Mouse (Mus musculus) kidney, postnatal 25 days (tissue): ENCODE measurements around the gene Adipoq.
A peak's percentile ranks its signal among the peaks of the same experiment; 100 is the strongest.

Experiments
- DNase-seq, 2 experiments: peaks; one replicate each; pipeline ENCODE4 v3.0.0; 2021; ENCODE audit warnings: mixed read lengths in 2 of 2

Gene Adipoq

GRCm38 (mm10) chr16:23115486-23115885 lies 30.9 kb upstream of the Adipoq start:
- DNase-seq, result no peak

GRCm38 (mm10) chr16:23117173-23117572 lies 29.2 kb upstream of the Adipoq start:
- DNase-seq, result no peak

GRCm38 (mm10) chr16:23122446-23122845 lies 23.9 kb upstream of the Adipoq start:
- no peak for DNase-seq

GRCm38 (mm10) chr16:23123104-23123503 lies 23.2 kb upstream of the Adipoq start:
- no peak for DNase-seq

GRCm38 (mm10) chr16:23124398-23124797 lies 21.9 kb upstream of the Adipoq start:
- no peak for DNase-seq

- no peak for DNase-seq
These were observed 19.0 kb upstream of the Adipoq start for GRCm38 (mm10) chr16:23127311-23127672.

GRCm38 (mm10) chr16:23127673-23128375 lies 18.5 kb upstream of the Adipoq start, which contains the start of gene Rfc4:
Rfc4 (minus strand) TSS chr16:23127737.
- DNase-seq, result peak; percentile 91 to 93

- no peak for DNase-seq
These were observed 16.0 kb upstream of the Adipoq start for GRCm38 (mm10) chr16:23130303-23130702.

GRCm38 (mm10) chr16:23132336-23132735 lies 14.0 kb upstream of the Adipoq start:
- DNase-seq, result no peak

GRCm38 (mm10) chr16:23135421-23136149 lies 10.8 kb upstream of the Adipoq start:
- DNase-seq, result no peak

- DNase-seq, result no peak
These were observed 9.8 kb upstream of the Adipoq start for GRCm38 (mm10) chr16:23136406-23136970.

GRCm38 (mm10) chr16:23140911-23141310 lies 5.4 kb upstream of the Adipoq start:
- no peak for DNase-seq

GRCm38 (mm10) chr16:23144326-23144725 lies 2.0 kb upstream of the Adipoq start:
- DNase-seq, result no peak

- no peak for DNase-seq
These were observed 1.1 kb upstream of the Adipoq start for GRCm38 (mm10) chr16:23145211-23145610.

GRCm38 (mm10) chr16:23148936-23149335 lies 2.6 kb downstream of the Adipoq start:
- DNase-seq, result no peak

GRCm38 (mm10) chr16:23149396-23149795 lies 3.1 kb downstream of the Adipoq start:
- no peak for DNase-seq

- DNase-seq, result peak; percentile 63 to 67
These were observed 5.1 kb downstream of the Adipoq start for GRCm38 (mm10) chr16:23151423-23151822.

- no peak for DNase-seq
These were observed 7.9 kb downstream of the Adipoq start for GRCm38 (mm10) chr16:23154261-23154660.

GRCm38 (mm10) chr16:23157013-23157412 lies 10.7 kb downstream of the Adipoq start:
- DNase-seq, result no peak

GRCm38 (mm10) chr16:23158292-23158691 lies 12.0 kb downstream of the Adipoq start:
- DNase-seq, result no peak

- DNase-seq, result no peak
These were observed 12.6 kb downstream of the Adipoq start for GRCm38 (mm10) chr16:23158957-23159356.

- DNase-seq, result no peak
These were observed 13.4 kb downstream of the Adipoq start for GRCm38 (mm10) chr16:23159749-23160148.

- DNase-seq, result no peak
These were observed 15.8 kb downstream of the Adipoq start for GRCm38 (mm10) chr16:23162116-23162515.

- peak in 1 of 2 experiments; percentile 16 for DNase-seq
These were observed 18.1 kb downstream of the Adipoq start for GRCm38 (mm10) chr16:23164443-23164842.
